Mouse (Mus musculus): ENCODE data around the gene Mis18a.

GRCm38 (mm10) chr16:90701541-90701940 is 25.7 kb downstream of the Mis18a start:
- TF ChIP-seq EP300 (IDR thresholded peaks at IDR 0.05; ENCODE audit: insufficient read depth, low read depth, low read length), result no peak
- TF ChIP-seq CTCF (IDR thresholded peaks at IDR 0.05; ENCODE audit: low read depth, low read length), result no peak
- no peak for TF ChIP-seq POLR2A (IDR thresholded peaks at IDR 0.05; ENCODE audit: insufficient read depth, low read length)
